Mouse (Mus musculus): ENCODE measurements around the gene Tnfrsf12a. TPM values are rescaled to one million over a fixed set of nuclear protein-coding genes. Genes with fewer than 3 reads are reported as not detected.

Gene Tnfrsf12a
- total RNA-seq, 1 experiment = 138 TPM

DNA sequence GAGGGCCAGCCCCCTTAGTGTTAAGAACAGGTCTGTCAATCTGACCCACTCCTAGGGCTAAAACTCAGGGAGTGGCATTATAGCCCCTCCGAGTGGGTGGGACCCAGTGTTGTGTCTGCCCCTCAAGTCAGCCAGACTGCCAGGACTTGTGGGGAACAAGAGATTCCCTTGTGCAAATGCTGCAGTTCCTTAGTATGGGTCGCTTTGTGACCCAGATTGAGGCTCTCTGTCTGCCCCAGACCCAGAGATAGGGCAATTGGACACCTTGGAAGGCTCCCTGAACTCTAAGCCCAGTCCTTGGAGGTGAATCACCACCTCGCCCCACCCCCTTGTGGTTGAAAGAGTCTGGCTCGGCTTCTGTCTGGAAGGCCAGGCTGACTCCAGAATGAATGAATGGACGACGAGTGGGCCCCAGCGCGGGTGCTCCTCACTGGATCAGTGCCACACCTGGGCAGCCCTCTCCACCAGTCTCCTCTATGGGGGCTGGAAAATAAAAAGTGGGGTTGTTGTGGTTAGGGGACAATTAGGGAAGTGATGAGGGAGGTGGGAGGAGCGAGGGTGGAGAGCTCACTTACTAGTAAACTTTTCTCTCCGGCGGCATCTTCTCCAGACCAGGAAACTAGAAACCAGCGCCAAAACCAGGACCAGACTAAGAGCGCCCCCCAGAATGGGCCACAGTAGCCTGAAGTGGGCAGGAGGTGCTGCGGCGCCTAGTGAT is 1.5 kb downstream of the Tnfrsf12a start:
- H3K4me1 ChIP-seq (ENCODE audit: control insufficient read depth in 2 of 2, insufficient read depth in 2 of 2, low read length in 2 of 2, poor library complexity in 1 of 2) = peaks cover 2 to 23% of the 10 kb centered on the region in 2 experiments; a peak in 3 of 4 replicates
- H3K9ac ChIP-seq (ENCODE audit: insufficient read depth, low read depth, low read length, poor library complexity, severe bottlenecking) = peak overlapping the region; percentile 85; the same call in 1 of the 2 replicates

DNA sequence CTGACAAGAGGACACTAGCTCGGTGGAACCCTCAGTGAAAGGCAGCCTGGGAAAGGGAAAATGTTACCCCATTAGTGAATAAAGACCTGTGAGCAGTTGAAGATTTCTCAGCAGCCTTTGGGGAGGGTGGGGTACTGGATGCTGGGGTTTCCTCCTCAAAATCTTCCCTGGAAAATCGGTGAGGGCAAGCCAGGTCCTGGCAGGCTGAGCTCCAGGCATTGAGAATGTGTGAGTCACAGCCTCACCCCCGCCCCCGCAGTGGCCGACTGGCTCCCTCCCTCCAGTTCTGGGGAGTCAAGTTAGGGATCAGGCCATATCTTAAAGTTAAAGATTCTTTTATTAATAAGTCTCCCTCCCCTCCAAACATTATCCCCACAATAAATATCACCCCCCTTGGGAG is 2.1 kb downstream of the Tnfrsf12a start:
- no peak for DNase-seq (ENCODE audit: low read depth, low spot score)
- Histone ChIP-seq H3K27ac (ENCODE audit: insufficient read depth, low read depth, low read length, poor library complexity, severe bottlenecking) (no peak overlapping the region), H3K9ac (ENCODE audit: insufficient read depth, low read depth, low read length, poor library complexity, severe bottlenecking) (no peak overlapping the region), H3K4me3 (ENCODE audit: insufficient read depth in 1 of 2, low read depth in 1 of 2, low read length in 2 of 2, poor library complexity in 1 of 2, severe bottlenecking in 1 of 2) (peak overlapping the region in 1 of 2 experiments; percentile 83; a peak in 2 of 4 replicates), H3K36me3 (ENCODE audit: control insufficient read depth, insufficient read depth, low read length, poor library complexity, severe bottlenecking) (peaks cover 8% of the 10 kb centered on the region), H3K9me3 (ENCODE audit: control insufficient read depth, insufficient read depth, low read depth, low read length) (no peaks in the 10 kb centered on the region), H3K4me1 (ENCODE audit: control insufficient read depth in 2 of 2, insufficient read depth in 2 of 2, low read length in 2 of 2, poor library complexity in 1 of 2) (peaks cover 0 to 27% of the 10 kb centered on the region in 2 experiments; a peak in 3 of 4 replicates)
- in situ Hi-C loops (cut with MboI; ENCODE audit: low sequenced_read_pairs in 2 of 2, unreplicated experiment in 2 of 2) = no loop called here
- TF ChIP-seq MAFK (IDR thresholded peaks at IDR 0.05; ENCODE audit: insufficient read depth, low read depth, low read length) (no peak), CHD2 (IDR thresholded peaks at IDR 0.05; ENCODE audit: low read depth, low read length) (no peak), ZC3H11A (IDR thresholded peaks at IDR 0.05; ENCODE audit: borderline replicate concordance, low read depth, low read length) (no peak), HCFC1 (IDR thresholded peaks at IDR 0.05; ENCODE audit: borderline replicate concordance, insufficient read depth, low read length) (no peak), ZNF384 (IDR thresholded peaks at IDR 0.05; ENCODE audit: low read depth, low read length) (no peak)

More for the DNA sequence above, 1.5 kb downstream of the Tnfrsf12a start:
- in situ Hi-C loops (cut with MboI; ENCODE audit: low sequenced_read_pairs in 2 of 2, unreplicated experiment in 2 of 2) = no loop called here
- H3K4me3 ChIP-seq (ENCODE audit: insufficient read depth in 1 of 2, low read depth in 1 of 2, low read length in 2 of 2, poor library complexity in 1 of 2, severe bottlenecking in 1 of 2) = peak overlapping the region; percentile 83 to 84
- H3K36me3 ChIP-seq (ENCODE audit: control insufficient read depth, insufficient read depth, low read length, poor library complexity, severe bottlenecking) = peaks cover 3% of the 10 kb centered on the region; the same call in 1 of the 2 replicates
- no peak for DNase-seq (ENCODE audit: low read depth, low spot score)
- no peaks in the 10 kb centered on the region for H3K9me3 ChIP-seq (ENCODE audit: control insufficient read depth, insufficient read depth, low read depth, low read length)
- TF ChIP-seq HCFC1 (IDR thresholded peaks at IDR 0.05; ENCODE audit: borderline replicate concordance, insufficient read depth, low read length) (0 out of 2 replicates have a peak, but pooled peaks have one; percentile 22), MAFK (IDR thresholded peaks at IDR 0.05; ENCODE audit: insufficient read depth, low read depth, low read length) (no peak), ZC3H11A (IDR thresholded peaks at IDR 0.05; ENCODE audit: borderline replicate concordance, low read depth, low read length) (no peak)
- H3K27ac ChIP-seq (ENCODE audit: insufficient read depth, low read depth, low read length, poor library complexity, severe bottlenecking) = peak overlapping the region; percentile 36; the same call in 1 of the 2 replicates

DNA sequence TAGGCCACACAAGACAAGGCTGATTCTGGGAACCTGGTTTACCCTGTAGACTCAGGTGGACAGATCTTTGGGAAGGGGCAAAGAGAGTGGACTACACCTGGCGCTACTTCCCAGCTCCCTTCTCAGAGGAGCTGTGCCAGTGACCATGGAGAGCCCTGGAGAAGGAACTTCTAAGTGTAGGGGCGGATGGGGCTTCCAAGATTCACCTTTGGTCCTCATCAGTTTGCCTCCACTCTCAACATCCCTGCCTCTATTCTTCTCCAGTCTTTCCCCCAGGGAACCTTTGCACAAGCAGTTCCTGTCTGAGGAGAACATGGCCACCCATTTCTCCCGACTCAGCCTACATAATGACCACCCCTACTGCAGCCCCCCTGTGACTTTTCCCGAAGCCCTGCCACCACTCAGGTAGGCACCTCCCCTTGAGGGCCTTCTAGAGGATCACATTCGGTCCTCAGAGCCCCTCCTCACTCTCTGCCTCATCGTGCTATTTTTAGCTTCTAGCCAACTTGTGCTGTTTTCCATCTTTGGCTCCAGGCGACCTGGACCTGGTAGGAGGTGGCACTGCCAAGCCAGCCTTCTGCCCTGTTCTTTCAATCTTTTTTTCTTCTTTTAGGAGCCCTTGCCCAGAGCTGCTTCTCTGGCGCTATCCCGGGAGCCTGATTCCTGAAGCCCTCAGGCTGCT is 2.9 kb downstream of the Tnfrsf12a start:
- DNase-seq (ENCODE audit: low read depth, low spot score) = no peak
- Histone ChIP-seq H3K9ac (ENCODE audit: insufficient read depth, low read depth, low read length, poor library complexity, severe bottlenecking) (peak overlapping the region; percentile 70), H3K9me3 (ENCODE audit: control insufficient read depth, insufficient read depth, low read depth, low read length) (no peaks in the 10 kb centered on the region), H3K4me3 (ENCODE audit: insufficient read depth in 1 of 2, low read depth in 1 of 2, low read length in 2 of 2, poor library complexity in 1 of 2, severe bottlenecking in 1 of 2) (peak overlapping the region; percentile 85 to 96), H3K4me1 (ENCODE audit: control insufficient read depth in 2 of 2, insufficient read depth in 2 of 2, low read length in 2 of 2, poor library complexity in 1 of 2) (peaks cover 0 to 31% of the 10 kb centered on the region in 2 experiments; a peak in 3 of 4 replicates), H3K36me3 (ENCODE audit: control insufficient read depth, insufficient read depth, low read length, poor library complexity, severe bottlenecking) (peaks cover 14% of the 10 kb centered on the region), H3K27ac (ENCODE audit: insufficient read depth, low read depth, low read length, poor library complexity, severe bottlenecking) (no peak overlapping the region)
- in situ Hi-C loops (cut with MboI; ENCODE audit: low sequenced_read_pairs in 2 of 2, unreplicated experiment in 2 of 2) = no loop called here
- no peak for TF ChIP-seq ZC3H11A (IDR thresholded peaks at IDR 0.05; ENCODE audit: borderline replicate concordance, low read depth, low read length)
- TF ChIP-seq CHD2 (IDR thresholded peaks at IDR 0.05; ENCODE audit: low read depth, low read length) = no peak
- no peak for TF ChIP-seq MAFK (IDR thresholded peaks at IDR 0.05; ENCODE audit: insufficient read depth, low read depth, low read length)
- TF ChIP-seq HCFC1 (IDR thresholded peaks at IDR 0.05; ENCODE audit: borderline replicate concordance, insufficient read depth, low read length) = no peak
- TF ChIP-seq ZNF384 (IDR thresholded peaks at IDR 0.05; ENCODE audit: low read depth, low read length) = no peak

DNA sequence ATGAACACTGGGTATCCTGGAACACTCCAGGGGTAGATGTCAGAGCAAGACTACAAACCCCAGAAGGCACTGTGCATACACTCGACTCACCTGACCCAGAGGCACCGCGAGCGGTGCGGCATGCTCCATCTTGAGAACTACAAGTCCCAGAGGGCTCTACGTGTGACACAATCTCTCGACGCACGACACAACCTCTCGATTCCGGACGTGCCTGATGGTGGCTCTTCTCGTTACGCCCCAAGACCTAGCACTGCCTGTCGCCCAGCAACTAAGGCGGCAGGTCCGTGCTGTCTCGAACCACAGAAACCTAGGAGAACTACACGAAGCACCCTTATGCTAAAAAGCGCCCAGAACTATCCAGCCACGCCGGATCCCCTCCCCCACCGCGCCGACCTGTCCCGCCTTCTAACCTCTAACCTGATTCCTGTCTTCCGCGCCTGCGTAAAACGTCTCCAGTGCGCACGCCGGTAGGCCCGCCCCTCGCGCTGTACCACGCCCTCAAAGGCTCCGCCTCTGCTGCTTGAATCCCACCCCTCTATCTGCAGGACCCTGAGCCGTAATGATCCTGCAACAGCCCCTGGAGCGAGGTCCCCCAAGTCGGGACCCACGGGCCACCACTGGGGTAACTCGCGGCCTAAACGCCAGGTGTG is 3.7 kb downstream of the Tnfrsf12a start, which contains the start of the genes Hcfc1r1 and Thoc6:
Gene Hcfc1r1, plus strand, starts transcription at position 173 of the 650 bp plus-strand sequence.
Gene Thoc6, minus strand, starts transcription at position 459 of the 650 bp plus-strand sequence.
- in situ Hi-C loops (cut with MboI; ENCODE audit: low sequenced_read_pairs in 2 of 2, unreplicated experiment in 2 of 2) = no loop called here
- peak within 1 kb of the TSS; percentile 85 to 96 for H3K4me3 ChIP-seq (ENCODE audit: insufficient read depth in 1 of 2, low read depth in 1 of 2, low read length in 2 of 2, poor library complexity in 1 of 2, severe bottlenecking in 1 of 2)
- peak within 1 kb of the TSS; percentile 90 for H3K9ac ChIP-seq (ENCODE audit: insufficient read depth, low read depth, low read length, poor library complexity, severe bottlenecking)
- H3K4me1 ChIP-seq (ENCODE audit: control insufficient read depth in 2 of 2, insufficient read depth in 2 of 2, low read length in 2 of 2, poor library complexity in 1 of 2) = peaks cover 0 to 28% of the 10 kb centered on the region in 2 experiments; a peak in 2 of 4 replicates
- no peaks in the 10 kb centered on the region for H3K9me3 ChIP-seq (ENCODE audit: control insufficient read depth, insufficient read depth, low read depth, low read length)
- H3K36me3 ChIP-seq (ENCODE audit: control insufficient read depth, insufficient read depth, low read length, poor library complexity, severe bottlenecking) = peaks cover 22% of the 10 kb centered on the region
- peak; percentile 95 for DNase-seq (ENCODE audit: low read depth, low spot score)
- H3K27ac ChIP-seq (ENCODE audit: insufficient read depth, low read depth, low read length, poor library complexity, severe bottlenecking) = peak within 1 kb of the TSS; percentile 94
- TF ChIP-seq MAFK (IDR thresholded peaks at IDR 0.05; ENCODE audit: insufficient read depth, low read depth, low read length) = no peak
- TF ChIP-seq ZC3H11A (IDR thresholded peaks at IDR 0.05; ENCODE audit: borderline replicate concordance, low read depth, low read length) = no peak
- no peak for TF ChIP-seq ZNF384 (IDR thresholded peaks at IDR 0.05; ENCODE audit: low read depth, low read length)
- peak; percentile 98 for TF ChIP-seq HCFC1 (IDR thresholded peaks at IDR 0.05; ENCODE audit: borderline replicate concordance, insufficient read depth, low read length)
- peak; percentile 84 for TF ChIP-seq CHD2 (IDR thresholded peaks at IDR 0.05; ENCODE audit: low read depth, low read length)

Measured in ES-E14 (cell line).